Mouse (Mus musculus) cerebellum, postnatal 4 days (tissue): Measurements from ENCODE around the gene Camk2d.

Experiments used
- DNase-seq, 2 experiments: peaks; one replicate each; pipeline ENCODE4 v3.0.0; 2022; ENCODE audit warnings: low spot score in 2 of 2, mixed read lengths in 1 of 2

The Camk2d gene

DNA sequence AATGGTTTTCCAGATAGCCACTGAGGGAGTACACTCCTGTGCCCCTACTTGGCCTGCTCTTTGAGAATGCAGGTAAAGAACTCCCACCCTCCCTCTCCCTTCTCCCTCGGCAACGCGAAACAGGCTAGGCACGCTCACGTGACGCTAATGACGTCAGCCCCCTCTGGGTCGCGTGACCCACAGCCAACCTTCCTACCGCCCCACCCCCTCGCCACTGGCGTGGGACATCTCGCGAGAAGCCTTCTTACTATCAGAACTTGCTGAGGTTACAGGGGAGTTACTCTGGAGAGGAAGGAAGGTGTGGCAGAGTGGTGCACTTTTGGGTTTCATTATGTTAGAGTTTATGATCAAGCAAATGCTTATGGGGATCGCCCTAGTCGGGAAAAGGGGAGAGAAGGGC is at the start of gene Camk2d:
Gene Camk2d, plus strand, starts transcription at position 217 of the 400 bp plus-strand sequence.
- DNase-seq, result peak; percentile 89 to 97

DNA sequence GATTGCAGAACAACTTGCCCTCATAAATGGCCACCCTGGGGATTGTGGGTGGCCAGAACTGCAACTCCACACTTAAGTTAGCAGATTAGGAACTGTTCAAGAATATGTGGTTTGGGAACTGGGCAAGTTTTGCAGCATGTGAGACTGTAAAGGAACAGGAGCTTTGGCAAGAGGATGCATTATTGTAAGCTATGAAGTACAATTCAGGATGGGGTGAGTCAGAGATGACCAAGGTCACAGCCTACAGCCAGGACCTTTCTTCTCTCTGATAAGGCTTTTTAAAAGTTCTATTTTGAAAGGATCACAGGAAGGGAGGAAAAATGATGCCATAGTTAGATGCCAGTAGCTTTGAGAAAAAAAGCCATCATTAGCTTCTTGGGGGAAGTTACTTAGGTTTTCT is 48.2 kb upstream of the Camk2d start:
- no peak for DNase-seq

GRCm38 (mm10) chr3:126563646-126564045 is 32.5 kb upstream of the Camk2d start:
- peak in 1 of 2 experiments; percentile 17 for DNase-seq

DNA sequence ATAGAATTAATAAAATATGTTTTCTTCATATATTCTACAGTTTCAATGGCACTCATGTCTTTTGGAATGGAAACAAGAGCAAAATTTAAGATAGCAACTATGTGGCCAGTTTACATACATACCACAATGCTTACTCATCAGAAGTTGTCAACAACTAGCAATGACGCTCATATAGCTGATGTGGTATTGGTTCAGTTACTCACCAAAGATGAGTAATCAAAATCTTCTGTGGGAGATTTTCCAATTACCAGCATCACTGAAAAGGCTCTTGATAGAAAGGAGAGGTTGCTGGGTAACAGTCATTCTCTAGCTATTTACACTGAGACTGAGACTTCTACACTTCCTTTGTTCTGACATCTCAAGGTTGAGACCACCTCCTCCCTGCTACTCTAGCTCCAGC is 25.5 kb upstream of the Camk2d start:
- no peak for DNase-seq

GRCm38 (mm10) chr3:126572915-126573314 is 23.2 kb upstream of the Camk2d start:
- no peak for DNase-seq

- no peak for DNase-seq
These were observed 20.2 kb upstream of the Camk2d start for GRCm38 (mm10) chr3:126575927-126576326.

- DNase-seq, result no peak
These were observed 10.0 kb upstream of the Camk2d start for GRCm38 (mm10) chr3:126586134-126586533.

DNA sequence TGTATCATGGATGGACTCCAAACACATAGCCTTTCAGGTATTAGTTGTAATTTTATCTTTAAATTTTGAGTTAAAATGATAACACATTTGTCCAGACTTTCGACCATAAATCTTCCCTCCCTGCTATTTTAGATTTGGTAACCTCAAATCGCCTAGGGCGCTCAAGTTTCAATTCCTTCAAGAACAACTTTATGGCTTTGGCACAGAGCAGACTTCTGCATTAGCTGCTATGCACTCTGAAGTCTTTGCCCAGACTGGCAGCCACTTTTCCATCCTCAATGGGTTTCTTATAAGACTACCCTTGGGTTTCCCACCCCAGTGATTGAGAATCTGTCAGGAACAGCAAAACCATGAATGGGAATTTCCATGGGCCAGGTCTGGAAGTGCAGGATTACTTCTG is 8.6 kb upstream of the Camk2d start:
- DNase-seq, result no peak

DNA sequence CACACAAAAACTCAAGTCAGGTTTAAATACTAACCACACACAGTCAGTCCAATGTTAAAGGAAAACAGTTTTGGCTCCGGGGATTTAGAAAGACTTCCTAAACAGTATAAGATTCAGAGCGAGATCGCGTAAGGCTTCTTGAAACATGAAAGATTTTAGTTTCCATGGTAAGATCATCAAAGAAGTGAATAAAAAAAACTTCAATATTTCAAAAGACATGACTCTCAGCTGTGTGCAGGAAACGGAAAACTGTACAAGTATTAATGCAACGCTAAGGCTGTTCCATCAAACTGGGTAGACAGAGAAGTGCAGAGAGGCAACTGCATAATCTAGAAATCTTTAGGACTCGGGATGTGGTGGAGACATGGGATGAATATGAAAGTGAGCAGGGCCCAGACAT is 6.5 kb upstream of the Camk2d start:
- DNase-seq, result no peak

DNA sequence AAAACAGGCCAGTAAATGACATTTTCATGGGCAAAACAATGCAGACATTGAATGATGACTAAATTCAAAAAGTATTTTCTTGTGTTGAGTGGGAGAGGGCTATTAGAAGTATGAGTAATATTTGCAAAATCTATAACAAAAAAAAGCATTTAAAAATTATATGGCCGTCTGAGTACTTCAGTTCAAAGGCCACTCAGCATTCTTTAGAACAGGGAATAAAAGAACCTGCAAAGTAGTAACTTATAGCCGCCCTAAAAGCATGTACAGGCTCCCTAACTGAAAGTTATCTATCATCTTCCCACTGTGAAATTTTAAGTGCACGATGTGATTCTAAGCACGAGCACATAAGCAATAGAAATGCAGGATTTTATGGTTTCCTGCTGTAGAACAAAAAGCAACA is 646 bp upstream of the Camk2d start:
- DNase-seq, result no peak

DNA sequence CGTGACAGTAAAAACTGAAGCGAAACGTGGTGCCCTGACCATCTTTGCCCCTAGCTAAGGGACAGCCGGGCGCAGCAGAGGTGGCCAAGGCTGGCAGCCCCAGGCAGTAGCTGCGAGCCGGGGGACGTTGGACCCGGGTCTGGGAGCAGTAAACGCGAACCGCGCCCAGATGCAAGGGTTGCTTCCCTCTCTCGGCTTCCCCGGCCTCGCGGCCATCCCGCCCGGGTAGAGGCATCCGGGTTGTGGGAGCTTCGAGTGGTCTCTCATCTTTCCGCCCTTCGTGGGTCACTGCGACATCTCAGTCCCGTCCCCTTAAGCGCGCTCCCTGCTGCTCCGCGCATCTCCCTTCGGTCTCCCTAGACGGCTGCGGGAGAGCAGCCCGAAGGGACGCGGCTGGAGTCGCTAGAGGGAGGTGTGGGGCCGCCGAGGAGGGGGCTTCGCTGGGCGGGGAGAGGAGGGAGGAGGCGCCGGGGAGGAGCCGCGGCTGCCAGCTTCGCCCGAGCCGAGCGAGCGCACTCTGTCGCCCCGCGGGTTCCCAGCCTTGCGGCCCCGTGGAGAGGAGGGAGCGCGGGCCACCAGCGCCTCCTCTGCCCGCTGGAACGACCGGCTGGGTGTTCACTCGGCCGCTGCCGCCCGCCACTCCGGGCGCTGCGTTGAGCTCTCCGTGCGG is 524 bp downstream of the Camk2d start:
- DNase-seq, result peak; percentile 80 to 86

- DNase-seq, result peak in 1 of 2 experiments; percentile 33
These were observed 1.1 kb downstream of the Camk2d start for GRCm38 (mm10) chr3:126597161-126597595.

DNA sequence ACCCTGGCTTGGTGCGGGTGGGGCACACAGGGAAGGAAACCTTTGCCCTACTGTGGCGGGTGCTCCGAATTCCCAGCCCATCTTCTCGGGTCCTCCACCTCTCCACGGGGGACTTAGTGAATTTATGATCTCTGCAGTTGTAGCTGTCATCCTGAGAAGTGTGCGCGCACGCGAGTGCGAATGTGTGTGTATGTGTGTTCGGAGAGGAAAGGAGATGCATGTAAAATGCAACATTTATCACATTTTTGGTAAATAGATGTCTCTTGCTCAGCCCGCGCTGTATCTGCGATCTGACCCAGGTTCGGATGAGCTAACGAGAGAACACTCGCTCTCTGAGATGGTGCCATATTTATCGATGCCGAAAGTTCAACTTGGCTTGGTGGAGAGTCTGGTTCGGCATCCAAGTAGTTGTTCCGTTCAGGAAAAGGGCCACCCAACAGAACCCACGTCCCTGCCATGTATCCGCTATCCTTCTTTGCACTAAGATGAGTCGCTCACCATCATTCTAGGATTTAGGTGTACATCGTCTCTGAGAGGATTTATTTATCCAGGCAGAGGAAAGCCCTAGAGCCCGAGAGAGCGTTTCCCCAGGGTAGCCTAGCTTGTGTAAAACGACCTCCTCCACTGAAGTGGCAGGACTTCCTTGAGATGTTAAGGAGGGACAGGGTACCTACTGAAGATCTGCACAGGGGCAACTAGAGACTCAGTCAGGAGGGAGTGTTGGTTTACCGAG is 1.7 kb downstream of the Camk2d start:
- peak in 1 of 2 experiments; percentile 17 for DNase-seq

DNA sequence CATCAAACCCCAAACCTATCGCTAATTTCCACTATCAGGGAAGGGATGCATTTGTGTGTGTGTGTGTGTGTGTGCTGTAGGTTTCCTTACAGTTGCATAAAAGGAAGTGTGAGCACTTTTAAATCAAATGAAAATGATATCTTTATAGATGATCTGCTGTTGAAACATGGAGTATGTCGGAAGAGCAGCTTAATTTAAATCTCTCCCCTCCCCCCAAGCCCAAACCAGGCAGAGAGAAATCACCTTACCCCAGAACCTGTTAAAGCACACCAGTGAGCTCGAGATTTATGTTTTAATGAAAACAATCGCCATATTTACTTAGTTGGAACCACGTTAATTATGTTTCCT is 2.2 kb downstream of the Camk2d start:
- DNase-seq, result no peak

DNA sequence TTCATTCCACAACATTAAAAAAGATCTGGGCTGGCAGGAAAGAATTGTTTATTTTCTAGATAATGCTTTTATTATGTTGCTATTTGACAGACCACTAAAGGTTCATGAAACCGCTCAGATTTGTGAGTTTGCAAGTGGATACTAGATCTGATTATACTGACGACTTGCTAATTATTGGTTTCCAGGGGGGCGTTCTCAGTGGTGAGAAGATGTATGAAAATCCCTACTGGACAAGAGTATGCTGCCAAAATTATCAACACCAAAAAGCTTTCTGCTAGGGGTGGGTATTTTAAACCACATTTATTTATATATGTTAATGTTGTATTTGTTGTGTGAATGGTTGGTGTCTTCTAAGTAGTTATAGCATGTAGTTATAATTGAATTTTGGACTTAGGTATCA is 2.8 kb downstream of the Camk2d start:
- no peak for DNase-seq

DNA sequence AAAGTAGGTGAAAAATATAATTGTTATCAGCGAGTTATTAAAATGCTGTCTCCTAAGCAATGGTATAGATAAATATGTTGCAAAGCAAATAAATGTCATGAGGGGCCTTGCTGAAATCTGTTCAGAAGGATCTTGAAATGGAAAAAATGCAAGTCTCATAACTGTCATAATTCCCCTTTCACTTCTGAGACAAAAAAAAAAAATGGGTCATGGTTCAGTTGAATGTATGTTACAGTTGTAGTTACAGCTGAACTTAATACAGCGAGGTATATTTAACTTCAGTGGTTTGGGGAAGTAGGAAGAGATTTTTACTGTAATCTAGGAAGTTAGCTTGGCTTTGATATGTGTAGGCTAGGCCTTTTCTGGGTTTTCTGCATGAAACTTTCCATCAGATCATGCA is 3.2 kb downstream of the Camk2d start:
- DNase-seq, result no peak

DNA sequence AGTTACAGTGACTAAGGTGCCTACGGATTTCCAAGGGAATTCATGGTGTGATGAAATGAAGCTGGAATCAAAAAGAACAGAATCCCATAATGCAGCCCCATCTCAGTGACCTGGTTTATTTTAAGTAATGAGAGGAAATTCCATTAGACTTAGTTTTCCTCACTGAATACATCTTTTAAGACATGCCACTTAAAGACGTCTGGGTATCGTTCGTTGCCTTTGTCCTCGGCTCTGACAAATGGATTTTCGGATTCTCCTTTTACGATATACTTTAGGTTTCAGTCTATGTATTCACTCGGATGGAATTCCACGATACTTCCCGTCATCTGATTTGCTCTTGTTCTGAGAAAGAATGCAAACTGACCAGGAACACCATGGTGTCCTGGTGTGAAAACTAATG is 3.8 kb downstream of the Camk2d start:
- DNase-seq, result no peak

DNA sequence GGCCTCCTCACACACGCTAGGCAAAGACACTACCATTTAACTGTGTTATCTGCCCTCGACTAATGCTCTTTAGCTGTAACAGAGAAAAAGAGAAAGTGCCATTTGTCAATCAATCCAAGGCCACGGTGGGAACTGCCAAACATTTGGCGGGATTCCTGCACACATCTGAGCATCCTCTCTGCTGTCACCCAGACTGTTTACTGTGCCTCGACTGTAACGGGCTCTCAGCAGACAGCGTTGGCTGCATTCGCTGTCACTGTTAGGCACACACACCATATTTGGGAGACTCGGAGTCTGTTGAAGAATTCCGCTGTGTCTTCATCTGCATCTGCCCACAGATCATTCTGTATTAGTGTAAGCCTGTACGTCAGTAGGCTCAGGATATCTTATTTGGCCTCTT is 6.7 kb downstream of the Camk2d start:
- DNase-seq, result no peak

DNA sequence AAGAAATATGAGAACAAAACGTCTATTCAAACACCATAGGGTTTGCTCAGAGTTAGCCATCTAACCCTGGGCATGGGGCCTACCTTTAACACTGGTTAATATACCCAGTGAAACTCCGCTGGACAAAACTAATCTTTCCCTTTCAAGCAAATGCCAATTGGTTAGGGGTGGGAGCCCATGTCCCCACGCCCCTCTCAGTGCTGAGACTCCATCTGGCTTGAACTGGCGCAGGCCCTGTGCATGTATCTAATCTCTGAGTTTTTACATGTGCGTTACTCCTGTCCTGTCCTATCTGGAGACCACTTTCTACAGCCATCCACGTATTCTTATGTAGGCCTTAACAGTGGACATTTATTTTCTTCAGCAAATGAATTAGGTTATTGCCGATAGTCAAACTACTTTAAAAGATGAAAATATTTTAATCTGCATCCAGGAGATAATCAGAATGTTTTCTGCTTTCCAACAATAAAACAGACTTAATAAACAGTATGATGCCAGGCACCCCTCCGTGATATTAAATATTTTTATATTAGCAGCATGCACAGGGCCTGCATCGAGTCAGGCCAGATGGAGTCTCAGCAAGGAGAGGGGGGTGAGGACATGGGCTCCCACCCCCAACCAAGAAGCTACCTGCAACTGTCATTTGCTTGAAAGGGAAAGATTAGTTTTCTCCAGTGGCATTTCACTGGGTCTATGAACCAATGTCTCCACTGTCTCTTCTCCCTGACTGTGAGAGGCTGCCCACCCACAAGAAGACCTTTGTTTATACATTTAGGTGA is 8.7 kb downstream of the Camk2d start:
- DNase-seq, result no peak

DNA sequence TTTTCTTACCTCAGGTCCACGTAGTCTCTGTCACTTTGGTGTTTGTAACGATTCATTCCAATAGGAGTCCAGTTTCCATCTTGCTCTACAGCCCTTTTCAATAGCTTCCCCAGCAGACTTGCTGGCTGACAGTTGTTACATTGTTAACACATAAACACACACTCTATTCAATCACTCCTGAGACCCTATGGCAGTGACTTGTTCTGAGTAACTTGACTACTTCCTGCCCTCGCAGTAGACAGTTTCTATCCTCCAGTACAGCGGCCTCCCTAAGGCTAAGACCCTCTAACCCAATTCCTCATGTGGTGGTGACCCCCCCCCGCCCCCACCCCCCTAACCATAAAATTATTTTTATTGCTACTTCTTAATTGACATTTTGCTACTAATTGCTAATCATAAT is 13.2 kb downstream of the Camk2d start:
- no peak for DNase-seq

- no peak for DNase-seq
These were observed 13.8 kb downstream of the Camk2d start for GRCm38 (mm10) chr3:126609795-126610451.

DNA sequence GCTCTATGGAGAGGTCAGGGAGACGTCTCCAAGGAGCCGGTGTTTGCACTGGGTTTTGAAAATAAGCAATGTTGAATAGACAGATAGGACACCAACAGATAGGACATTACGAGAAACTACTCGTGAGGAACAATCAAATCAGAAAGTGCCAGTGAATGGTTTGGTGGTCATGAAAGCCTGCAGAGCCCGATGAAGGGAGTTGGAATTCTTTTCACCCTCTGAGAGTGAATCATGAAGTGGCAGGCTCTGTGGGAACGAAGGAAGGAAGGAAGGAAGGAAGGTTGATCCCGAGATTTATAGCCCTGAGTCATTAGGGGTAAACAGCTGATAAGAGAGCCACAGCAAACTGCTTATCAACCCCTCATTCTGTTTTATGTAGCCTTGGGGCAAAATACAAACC is 15.5 kb downstream of the Camk2d start:
- no peak for DNase-seq
